Mouse (Mus musculus): ENCODE data around the gene 4930550L24Rik. TPM values are rescaled to one million over a fixed set of nuclear protein-coding genes. Genes with fewer than 3 reads are reported as not detected.

4930550L24Rik gene
- polyA plus RNA-seq (2015; fragmentation: Nextera tagmentation; extraction: Ambion mirVana), result not detected in 2 replicates

GRCm38 (mm10) chrX:58909060-58909459 is at the start of gene 4930550L24Rik:
TSS of gene 4930550L24Rik (plus strand) at chrX:58909360.

Data from skeletal muscle tissue, postnatal 0 days (tissue).